Mouse (Mus musculus): Measurements from ENCODE around the gene Tmod1.

- TF ChIP-seq GATA1 (IDR thresholded peaks at IDR 0.05; ENCODE audit: borderline replicate concordance, low read length), result no peak
- no peak for TF ChIP-seq FLI1 (IDR thresholded peaks at IDR 0.05; ENCODE audit: low read length)
These were observed 31.2 kb downstream of the Tmod1 start for GRCm38 (mm10) chr4:46069851-46070482.
